In genomic region chr2:13129337-13129736, GRCm38 (mm10) we compare ENCODE assay signal across 9 mouse cellular contexts.
DNase-seq lines count a peak whose midpoint lies in the region; ATAC-seq lines count a peak whose summit lies in the region.
"Had no signal": no experiment of that assay in that cellular context is flagged by ENCODE, and none has a peak within 500 bp of the region (broad histone marks: within the 10 kb centered on the region; RNA-seq: fewer than 3 reads in every experiment).

No protein-coding gene starts in this region.

- peak overlapping the region; percentile 23 for H3K4me3 ChIP-seq in hindbrain, embryonic 13.5 days
- no peak overlapping the region for H3K4me3 ChIP-seq in embryonic facial prominence, embryonic 10.5 days
- H3K4me3 ChIP-seq: limb, embryonic 13.5 days had no signal

- H3K9ac ChIP-seq in hindbrain, embryonic 13.5 days = peak overlapping the region; percentile 58
- H3K9ac ChIP-seq: limb, embryonic 13.5 days had no signal

- peak overlapping the region; percentile 49 for H3K4me2 ChIP-seq in hindbrain, embryonic 13.5 days
- H3K4me2 ChIP-seq: limb, embryonic 13.5 days had no signal

- peak; percentile 15 to 30 for DNase-seq in layer of hippocampus, postnatal 10 days (ENCODE audit: low spot score in 2 of 2)
- no peak for DNase-seq in layer of hippocampus, adult 9-11 months
- DNase-seq in mesoderm, embryonic 11.5 days (ENCODE audit: low read depth, low spot score) = peak; percentile 23
- peak; percentile 25 for DNase-seq in right cerebral cortex, postnatal 4 days
- no peak for DNase-seq in adipocyte (ENCODE audit: low spot score)
- no peak for DNase-seq in embryonic facial prominence, embryonic 10.5 days (ENCODE audit: low spot score)

- no peaks in the 10 kb centered on the region for H3K27me3 ChIP-seq in hindbrain, embryonic 13.5 days
- H3K27me3 ChIP-seq in embryonic facial prominence, embryonic 10.5 days (replicated peaks; ENCODE audit: low read depth, poor library complexity, severe bottlenecking) = no peaks in the 10 kb centered on the region
- H3K27me3 ChIP-seq: limb, embryonic 13.5 days had no signal

- WGBS in hindbrain, embryonic 13.5 days = 15% methylated on average over 10 of the region's 10 CpGs
- 77% methylated on average over 10 of the region's 10 CpGs for WGBS in embryonic facial prominence, embryonic 10.5 days

- no peaks in the 10 kb centered on the region for H3K9me3 ChIP-seq in hindbrain, embryonic 13.5 days
- no peaks in the 10 kb centered on the region for H3K9me3 ChIP-seq in embryonic facial prominence, embryonic 10.5 days
- H3K9me3 ChIP-seq: limb, embryonic 13.5 days had no signal

- H3K27ac ChIP-seq in hindbrain, embryonic 13.5 days = peak overlapping the region; percentile 40
- no peak overlapping the region for H3K27ac ChIP-seq in embryonic facial prominence, embryonic 10.5 days (replicated peaks)
- H3K27ac ChIP-seq: limb, embryonic 13.5 days; macrophage had no signal

- peak; percentile 69 for ATAC-seq in hindbrain, embryonic 13.5 days (ENCODE audit: low FRiP score)

- no peaks in the 10 kb centered on the region for H3K36me3 ChIP-seq in hindbrain, embryonic 13.5 days
- no peaks in the 10 kb centered on the region for H3K36me3 ChIP-seq in embryonic facial prominence, embryonic 10.5 days (replicated peaks)
- H3K36me3 ChIP-seq: limb, embryonic 13.5 days had no signal

- H3K4me1 ChIP-seq in hindbrain, embryonic 13.5 days (replicated peaks) = peaks cover 16% of the 10 kb centered on the region
- peaks cover 8% of the 10 kb centered on the region for H3K4me1 ChIP-seq in embryonic facial prominence, embryonic 10.5 days

Comparison
In these comparisons a context has a peak if more than half of its experiments do, and no peak if none do; other contexts are left out.
1. DNase-seq: peak in layer of hippocampus, postnatal 10 days (2 of 2), mesoderm, embryonic 11.5 days (single experiment) and right cerebral cortex, postnatal 4 days (single experiment); none in layer of hippocampus, adult 9-11 months (single experiment), adipocyte (single experiment) and embryonic facial prominence, embryonic 10.5 days (single experiment).